18 mouse cellular contexts compared by ENCODE assay signal in genomic region chr5:36910980-36911379, GRCm38 (mm10). TPM values are rescaled to one million over a fixed set of nuclear protein-coding genes. Genes with fewer than 3 reads are reported as not detected.
DNase-seq lines count a peak whose midpoint lies in the region; ATAC-seq and TF ChIP-seq lines count a peak whose summit lies in the region.
"Had no signal": no experiment of that assay in that cellular context is flagged by ENCODE, and none has a peak within 500 bp of the region (broad histone marks: within the 10 kb centered on the region; RNA-seq: fewer than 3 reads in every experiment).

No protein-coding gene starts in this region.

- peak; percentile 59 for DNase-seq in cerebellum, adult 9-11 months
- no peak for DNase-seq in lung, postnatal 14 days
- DNase-seq in forebrain, embryonic 14.5 days (ENCODE audit: low spot score) = peak; percentile 63
- no peak for DNase-seq in heart, postnatal 4 days
- no peak for DNase-seq in lung, postnatal 0 days (ENCODE audit: low spot score)
- DNase-seq: adrenal gland, postnatal 14 days; heart, adult 18-20 months; lung, adult 2 months; right cerebral cortex, postnatal 4 days had no signal

- TF ChIP-seq EP300 in lung, postnatal 0 days (IDR thresholded peaks at IDR 0.05) = no peak

- H3K27ac ChIP-seq in lung, embryonic 15.5 days = no peak overlapping the region
- 0 out of 2 replicates have a peak overlapping the region, but pooled peaks have one; percentile 27 for H3K27ac ChIP-seq in forebrain, embryonic 14.5 days (ENCODE audit: low read depth, low read length)
- peak overlapping the region; percentile 51; the same call in 1 of the 2 replicates for H3K27ac ChIP-seq in neural tube, embryonic 15.5 days (replicated peaks)
- no peak overlapping the region for H3K27ac ChIP-seq in lung, postnatal 0 days (ENCODE audit: low read length)
- H3K27ac ChIP-seq: intestine, embryonic 15.5 days; kidney, embryonic 15.5 days; limb, embryonic 15.5 days had no signal

- no peak for TF ChIP-seq CTCF in lung, postnatal 0 days (IDR thresholded peaks at IDR 0.05)

- H3K4me2 ChIP-seq in lung, embryonic 15.5 days = no peak overlapping the region
- H3K4me2 ChIP-seq in forebrain, embryonic 14.5 days (ENCODE audit: low read length) = no peak overlapping the region
- no peak overlapping the region for H3K4me2 ChIP-seq in neural tube, embryonic 15.5 days
- no peak overlapping the region for H3K4me2 ChIP-seq in lung, postnatal 0 days (replicated peaks; ENCODE audit: low read depth, low read length)
- H3K4me2 ChIP-seq: intestine, embryonic 15.5 days; kidney, embryonic 15.5 days; limb, embryonic 15.5 days had no signal

- no peak for ATAC-seq in cerebellum, adult (ENCODE audit: insufficient number of reproducible peaks, low FRiP score, low TSS enrichment)
- ATAC-seq in lung, embryonic 15.5 days (ENCODE audit: borderline replicate concordance, extremely low read depth, low FRiP score, low TSS enrichment) = 0 out of 2 replicates have a peak, but pooled peaks have one; percentile 11
- ATAC-seq in forebrain, embryonic 14.5 days = peak; percentile 55
- ATAC-seq in neural tube, embryonic 15.5 days (ENCODE audit: low FRiP score) = peak; percentile 68
- no peak for ATAC-seq in lung, postnatal 0 days
- ATAC-seq: intestine, embryonic 15.5 days had no signal

- peaks cover 7% of the 10 kb centered on the region; the same call in 1 of the 2 replicates for H3K27me3 ChIP-seq in lung, embryonic 15.5 days
- H3K27me3 ChIP-seq in forebrain, embryonic 14.5 days (replicated peaks; ENCODE audit: control insufficient read depth, insufficient read depth, low read length) = no peaks in the 10 kb centered on the region
- H3K27me3 ChIP-seq in neural tube, embryonic 15.5 days (replicated peaks) = no peaks in the 10 kb centered on the region
- no peaks in the 10 kb centered on the region for H3K27me3 ChIP-seq in lung, postnatal 0 days (replicated peaks; ENCODE audit: insufficient read depth, low read length)

- 23% methylated on average over 7 of the region's 7 CpGs for WGBS in lung, embryonic 15.5 days
- WGBS in forebrain, embryonic 14.5 days = 19% methylated on average over 7 of the region's 7 CpGs
- WGBS in neural tube, embryonic 15.5 days = 6% methylated on average over 7 of the region's 7 CpGs
- 19% methylated on average over 7 of the region's 7 CpGs for WGBS in lung, postnatal 0 days

- no peak overlapping the region for H3K9ac ChIP-seq in lung, embryonic 15.5 days
- no peak overlapping the region for H3K9ac ChIP-seq in forebrain, embryonic 14.5 days (ENCODE audit: low read length)
- no peak overlapping the region for H3K9ac ChIP-seq in neural tube, embryonic 15.5 days (replicated peaks)
- H3K9ac ChIP-seq in lung, postnatal 0 days (replicated peaks; ENCODE audit: low read depth) = no peak overlapping the region
- H3K9ac ChIP-seq: intestine, embryonic 15.5 days; kidney, embryonic 15.5 days; limb, embryonic 15.5 days had no signal

- H3K9me3 ChIP-seq in lung, embryonic 15.5 days = no peaks in the 10 kb centered on the region
- no peaks in the 10 kb centered on the region for H3K9me3 ChIP-seq in forebrain, embryonic 14.5 days (replicated peaks; ENCODE audit: control insufficient read depth, low read length)
- no peaks in the 10 kb centered on the region for H3K9me3 ChIP-seq in neural tube, embryonic 15.5 days (replicated peaks)
- no peaks in the 10 kb centered on the region for H3K9me3 ChIP-seq in lung, postnatal 0 days (ENCODE audit: low read length)
- H3K9me3 ChIP-seq: intestine, embryonic 15.5 days; kidney, embryonic 15.5 days; limb, embryonic 15.5 days had no signal

- H3K36me3 ChIP-seq in lung, embryonic 15.5 days = no peaks in the 10 kb centered on the region
- no peaks in the 10 kb centered on the region for H3K36me3 ChIP-seq in forebrain, embryonic 14.5 days (ENCODE audit: control insufficient read depth, insufficient read depth, low read length)
- no peaks in the 10 kb centered on the region for H3K36me3 ChIP-seq in neural tube, embryonic 15.5 days
- H3K36me3 ChIP-seq in lung, postnatal 0 days (ENCODE audit: insufficient read depth, low read length) = no peaks in the 10 kb centered on the region
- H3K36me3 ChIP-seq: intestine, embryonic 15.5 days; kidney, embryonic 15.5 days; limb, embryonic 15.5 days had no signal

- no peak overlapping the region for H3K4me3 ChIP-seq in lung, embryonic 15.5 days
- H3K4me3 ChIP-seq in forebrain, embryonic 14.5 days (ENCODE audit: low read depth, low read length) = no peak overlapping the region
- H3K4me3 ChIP-seq in neural tube, embryonic 15.5 days (replicated peaks) = no peak overlapping the region
- no peak overlapping the region for H3K4me3 ChIP-seq in lung, postnatal 0 days (ENCODE audit: low read depth, low read length)
- H3K4me3 ChIP-seq: intestine, embryonic 15.5 days; kidney, embryonic 15.5 days; limb, embryonic 15.5 days had no signal

- H3K4me1 ChIP-seq in lung, embryonic 15.5 days = no peaks in the 10 kb centered on the region
- H3K4me1 ChIP-seq in forebrain, embryonic 14.5 days (ENCODE audit: control insufficient read depth, insufficient read depth, low read length) = peaks cover 8% of the 10 kb centered on the region; the same call in 1 of the 2 replicates
- H3K4me1 ChIP-seq in neural tube, embryonic 15.5 days = peaks cover 45% of the 10 kb centered on the region
- no peaks in the 10 kb centered on the region for H3K4me1 ChIP-seq in lung, postnatal 0 days (ENCODE audit: insufficient read depth, low read depth, low read length)
- H3K4me1 ChIP-seq: intestine, embryonic 15.5 days; kidney, embryonic 15.5 days; limb, embryonic 15.5 days had no signal

RNA-seq across cellular contexts. Expression of gene Ppp2r2c, which starts 42.7 kb away (rescaled TPM):
- polyA plus RNA-seq in lung, embryonic 15.5 days (2015; fragmentation: Nextera tagmentation; extraction: Ambion mirVana) = 0.10 and 0.26 TPM in 2 replicates
- polyA plus RNA-seq in forebrain, embryonic 14.5 days (2014; fragmentation: Nextera tagmentation; extraction: Ambion mirVana) = 17.1 and 23.4 TPM in 2 replicates
- polyA plus RNA-seq in neural tube, embryonic 15.5 days (2015; fragmentation: Nextera tagmentation; extraction: Ambion mirVana) = 56.3 and 72.9 TPM in 2 replicates
- total RNA-seq in heart, postnatal 4 days (2021) = under 1 TPM; 0.19 to 0.25 TPM
- 0.04 TPM in 1 of 2 replicates, not detected in the other for polyA plus RNA-seq in lung, postnatal 0 days (2015; fragmentation: Nextera tagmentation; extraction: Ambion mirVana)
- total RNA-seq: common myeloid progenitor, adult 5-6 weeks; megakaryocyte progenitor cell, adult 5-6 weeks had no signal
- polyA plus RNA-seq: heart, postnatal 0 days had no signal

Comparison
In these comparisons a context has a peak if more than half of its experiments do, and no peak if none do; other contexts are left out.
1. ATAC-seq: peak in lung, embryonic 15.5 days (single experiment), forebrain, embryonic 14.5 days (single experiment) and neural tube, embryonic 15.5 days (single experiment); none in cerebellum, adult (single experiment) and lung, postnatal 0 days (single experiment).
2. DNase-seq: peak in cerebellum, adult 9-11 months (single experiment) and forebrain, embryonic 14.5 days (single experiment); none in lung, postnatal 14 days (single experiment), heart, postnatal 4 days (single experiment) and lung, postnatal 0 days (single experiment).
3. H3K27ac ChIP-seq: peak in forebrain, embryonic 14.5 days (single experiment) and neural tube, embryonic 15.5 days (single experiment); none in lung, embryonic 15.5 days (single experiment) and lung, postnatal 0 days (single experiment).
4. RNA of gene Ppp2r2c, which starts 42.7 kb away (polyA plus RNA-seq): 56.3 to 72.9 TPM in neural tube, embryonic 15.5 days and 17.1 to 23.4 TPM in forebrain, embryonic 14.5 days; 0.10 to 0.26 TPM in lung, embryonic 15.5 days and 0.04 TPM in lung, postnatal 0 days; every median in the first group is over 10 times any median in the second.